Mouse (Mus musculus) E14TG2a.4 (cell line): ENCODE results near the gene Metap2.

Experiments
- CTCF ChIP-seq: conservative IDR thresholded peaks from 2 replicates; pipeline ENCODE4 v1.5.1; 2014; ENCODE audit warnings: low read length
- NANOG ChIP-seq: IDR thresholded peaks from 2 replicates; pipeline ENCODE4 v1.6.1; 2014; ENCODE audit warnings: borderline replicate concordance, low read length, mixed read lengths
- POU5F1 ChIP-seq: IDR thresholded peaks from 2 replicates; pipeline ENCODE4 v1.6.1; 2014; ENCODE audit warnings: low read length, borderline replicate concordance

GRCm38 (mm10) chr10:93909015-93909414 is 12.1 kb upstream of the Metap2 start:
- TF ChIP-seq CTCF: no peak
- TF ChIP-seq NANOG: no peak
- no peak for TF ChIP-seq POU5F1
